Mouse (Mus musculus) bone marrow, adult 2 months (tissue): ENCODE measurements around the gene Cdhr3. TPM values are rescaled to one million over a fixed set of nuclear protein-coding genes. Genes with fewer than 3 reads are reported as not detected.
"Not testable (repeated sequence)": the region's sequence is repeated elsewhere in the genome, so short reads cannot be mapped to it uniquely, and the experiment has no call there.

ENCODE experiments used
- H3K27ac ChIP-seq: fragments of 200-500 bp; 2 replicates; pipeline ENCODE4 v1.5.1; 2012; ENCODE audit warnings: low read depth, mild to moderate bottlenecking, control low read depth, inconsistent platforms, low read length; ENCODE audit not compliant: control insufficient read depth, poor library complexity, insufficient read depth
- H3K4me1 ChIP-seq: fragments of 200-500 bp; 2 replicates; pipeline ENCODE4 v1.6.1; 2011; ENCODE audit warnings: low read length; ENCODE audit not compliant: control insufficient read depth, insufficient read depth
- H3K4me3 ChIP-seq: fragments of 200-500 bp; replicated peaks from 2 replicates; pipeline ENCODE3; 2011; ENCODE audit warnings: mild to moderate bottlenecking, low read depth, low read length, control low read depth; ENCODE audit not compliant: control insufficient read depth
- CTCF ChIP-seq: fragments of 200-500 bp; IDR thresholded peaks from 2 replicates; pipeline ENCODE4 v1.5.1; 2011; ENCODE audit warnings: low read length, control low read depth; ENCODE audit not compliant: control insufficient read depth, insufficient read depth
- POLR2A ChIP-seq: fragments of 200-500 bp; IDR thresholded peaks from 2 replicates; pipeline ENCODE4 v1.6.1; 2011; ENCODE audit warnings: low read depth, mild to moderate bottlenecking, control low read depth, low read length, borderline replicate concordance; ENCODE audit not compliant: control insufficient read depth
- WGBS: fragments of 180-500 bp; shearing (Covaris S2); methylation state at CpG from one replicate; pipeline ENCODE4 v1.1.7; 2018; 5-methylcytosine and 5-hydroxymethylcytosine counted together
- polyA plus RNA-seq: library from polyadenylated mRNA; stranded (reverse); fragments of >200 nt; gene quantifications from 2 replicates; pipeline ENCODE4 v1.2.4, GENCODE M21; 2011; ENCODE audit warnings: low replicate concordance; ENCODE audit not compliant: missing spikeins, insufficient read depth, insufficient read length

Gene Cdhr3
- polyA plus RNA-seq, 1 experiment = not detected

DNA sequence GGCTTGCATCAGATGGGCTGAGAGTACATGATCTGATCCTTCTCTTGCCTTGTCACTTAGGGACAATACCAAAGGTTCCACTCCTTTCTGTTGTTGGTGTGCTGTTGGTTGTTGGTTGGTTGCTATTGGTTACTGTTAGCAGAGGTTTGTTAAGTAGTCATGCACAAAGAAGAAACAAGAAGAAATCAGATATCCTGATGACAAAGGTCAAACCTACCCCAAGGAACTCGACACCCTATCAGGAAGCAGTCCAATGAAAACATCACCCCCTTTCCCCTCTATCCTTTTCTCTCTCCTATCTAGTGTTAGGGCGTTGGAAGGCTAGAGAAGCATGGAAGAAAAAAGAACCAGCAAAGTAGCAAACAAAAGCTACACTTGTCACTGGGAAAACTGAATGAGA is 23.7 kb downstream of the Cdhr3 start:
- Histone ChIP-seq H3K4me1 (peaks cover 2% of the 10 kb centered on the region), H3K4me3 (no peak overlapping the region), H3K27ac (no peak overlapping the region)
- TF ChIP-seq POLR2A (no peak), CTCF (no peak)
- WGBS = 79% methylated on average over 2 of the region's 2 CpGs

DNA sequence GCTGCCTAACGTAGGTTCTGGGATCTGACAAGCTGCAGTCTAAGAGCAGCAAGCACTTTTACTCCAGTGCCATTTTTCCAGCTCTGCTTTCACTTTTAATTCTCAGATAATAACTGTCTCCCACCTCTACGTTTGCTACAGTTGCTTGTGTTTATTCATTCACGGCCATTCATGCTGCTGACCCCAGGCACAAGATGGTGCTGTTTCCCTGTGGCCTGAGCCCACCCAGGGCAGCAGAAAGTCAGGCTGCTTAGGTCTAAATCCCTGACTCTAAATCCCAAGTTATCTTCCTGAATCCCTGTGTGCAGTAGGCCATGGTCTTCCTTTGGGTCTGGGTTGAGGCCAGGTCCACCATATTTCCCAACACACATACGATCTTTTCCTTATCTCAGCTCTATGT is 26.3 kb downstream of the Cdhr3 start:
- TF ChIP-seq POLR2A = no peak
- TF ChIP-seq CTCF = 0 out of 2 replicates have a peak, but pooled peaks have one; percentile 16
- H3K27ac ChIP-seq = no peak overlapping the region
- H3K4me3 ChIP-seq = no peak overlapping the region
- WGBS = 68% methylated on average over 4 of the region's 4 CpGs
- peaks cover 2% of the 10 kb centered on the region for H3K4me1 ChIP-seq

DNA sequence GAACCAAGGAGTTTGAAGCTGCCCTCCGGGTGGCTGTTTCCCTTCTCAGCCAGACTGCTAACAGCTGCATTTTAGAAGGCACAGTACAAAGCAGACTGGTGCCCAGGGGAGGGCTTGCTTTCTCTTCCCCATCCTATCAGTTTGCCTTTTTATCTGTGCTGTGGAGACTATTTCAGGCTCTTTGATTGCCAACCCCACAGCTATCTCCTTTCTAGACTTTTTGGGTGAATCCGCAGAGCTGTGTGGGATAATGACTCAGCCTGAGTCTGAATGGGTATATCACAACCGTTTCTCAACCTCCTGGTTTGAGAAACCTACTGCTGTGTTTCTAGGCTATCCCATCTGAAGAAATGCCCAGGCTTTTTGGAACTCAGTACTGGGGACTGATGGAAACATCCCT is 27.5 kb downstream of the Cdhr3 start:
- peaks cover 2% of the 10 kb centered on the region for H3K4me1 ChIP-seq
- WGBS = 27% methylated on average over 3 of the region's 3 CpGs

DNA sequence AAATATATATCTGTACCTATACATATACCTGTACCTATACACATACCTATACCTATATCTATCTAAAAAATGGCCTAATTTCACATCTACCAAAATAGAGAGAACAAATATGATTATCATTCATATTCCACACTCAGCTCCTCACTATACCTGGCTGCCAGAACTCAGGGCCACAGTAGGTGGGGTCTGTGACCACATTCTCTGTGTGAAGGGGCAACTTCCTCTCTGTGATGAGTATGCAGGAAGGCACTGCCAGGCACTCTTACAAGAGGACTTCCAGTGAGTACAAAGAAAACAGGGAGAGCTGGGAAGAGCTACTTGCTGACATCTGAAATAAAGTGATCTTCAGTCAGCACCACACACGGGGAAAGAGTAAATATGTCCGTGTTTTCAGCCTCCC is 28.4 kb downstream of the Cdhr3 start:
- H3K4me3 ChIP-seq = no peak overlapping the region
- TF ChIP-seq POLR2A (no peak), CTCF (no peak)
- WGBS = 37% methylated on average over 2 of the region's 2 CpGs
- H3K27ac ChIP-seq = no peak overlapping the region
- peaks cover 2% of the 10 kb centered on the region for H3K4me1 ChIP-seq

More for the DNA sequence above, 27.5 kb downstream of the Cdhr3 start:
- H3K4me3 ChIP-seq = no peak overlapping the region
- no peak overlapping the region for H3K27ac ChIP-seq
- TF ChIP-seq POLR2A (no peak), CTCF (no peak)

DNA sequence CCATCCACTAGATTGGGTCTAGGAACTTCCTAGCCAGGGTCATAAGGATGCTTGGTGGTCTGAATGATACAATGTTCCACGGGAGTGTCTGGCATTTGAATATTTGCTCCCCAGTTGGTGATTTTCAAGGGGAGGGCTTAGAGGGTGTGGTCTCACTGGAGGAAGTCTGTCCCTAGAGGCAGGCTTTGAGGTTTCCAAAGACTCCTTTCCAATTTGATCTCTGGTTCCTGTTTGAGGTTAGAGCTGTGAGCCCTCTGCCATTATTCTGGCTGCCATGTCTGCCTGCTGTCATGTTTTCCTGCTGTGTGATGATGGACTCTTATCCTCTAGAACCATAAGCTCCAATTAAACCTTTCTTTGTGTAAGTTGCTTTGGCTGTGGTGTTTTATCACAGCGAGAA is 29.4 kb downstream of the Cdhr3 start:
- TF ChIP-seq POLR2A (no peak), CTCF (no peak)
- Histone ChIP-seq H3K27ac (no peak overlapping the region), H3K4me1 (peaks cover 2% of the 10 kb centered on the region), H3K4me3 (no peak overlapping the region)
- 65% methylated on average over 2 of the region's 2 CpGs for WGBS

DNA sequence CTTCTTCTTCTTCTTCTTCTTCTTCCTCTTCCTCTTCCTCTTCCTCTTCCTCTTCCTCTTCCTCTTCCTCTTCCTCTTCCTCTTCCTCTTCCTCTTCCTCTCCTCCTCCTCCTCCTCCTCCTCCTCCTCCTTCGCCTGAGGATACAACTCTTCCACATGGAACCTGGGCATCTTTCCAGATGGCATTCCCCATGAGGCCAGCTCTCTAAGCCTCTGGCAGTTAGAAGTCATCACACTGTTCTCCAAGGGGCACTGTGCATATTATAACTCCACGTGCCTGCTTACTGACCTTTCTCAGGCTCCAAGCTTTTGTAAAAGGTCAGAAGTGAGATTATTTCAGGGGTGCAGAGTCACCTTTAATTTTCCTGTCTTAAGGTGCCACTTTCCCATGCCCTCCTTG is 30.3 kb downstream of the Cdhr3 start:
- 69% methylated on average over 2 of the region's 2 CpGs for WGBS
- not testable (repeated sequence) for H3K4me1 ChIP-seq, H3K27ac ChIP-seq, H3K4me3 ChIP-seq

DNA sequence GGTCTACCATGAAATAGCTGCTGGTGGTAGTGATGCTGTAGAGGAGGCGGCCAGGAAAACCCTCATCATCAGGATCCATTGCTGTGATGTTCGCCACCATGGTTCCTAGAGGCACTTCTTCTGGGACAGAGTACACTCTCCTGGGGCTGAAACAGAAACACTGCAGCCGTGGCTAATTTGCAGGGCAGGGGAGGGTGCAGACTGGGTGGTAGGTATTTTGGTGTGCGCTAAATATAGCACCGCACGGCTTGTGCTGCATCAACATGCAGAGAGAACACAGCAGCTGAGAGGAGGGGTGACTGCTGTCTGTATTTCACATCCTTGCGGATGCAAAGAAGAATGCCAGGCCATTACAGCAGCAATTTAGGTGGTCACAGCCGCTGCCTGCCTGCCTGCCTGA is 31.0 kb downstream of the Cdhr3 start:
- 45% methylated on average over 8 of the region's 8 CpGs for WGBS
- H3K27ac ChIP-seq = no peak overlapping the region
- H3K4me1 ChIP-seq = peaks cover 2% of the 10 kb centered on the region
- H3K4me3 ChIP-seq = no peak overlapping the region
- TF ChIP-seq POLR2A = no peak
- no peak for TF ChIP-seq CTCF

DNA sequence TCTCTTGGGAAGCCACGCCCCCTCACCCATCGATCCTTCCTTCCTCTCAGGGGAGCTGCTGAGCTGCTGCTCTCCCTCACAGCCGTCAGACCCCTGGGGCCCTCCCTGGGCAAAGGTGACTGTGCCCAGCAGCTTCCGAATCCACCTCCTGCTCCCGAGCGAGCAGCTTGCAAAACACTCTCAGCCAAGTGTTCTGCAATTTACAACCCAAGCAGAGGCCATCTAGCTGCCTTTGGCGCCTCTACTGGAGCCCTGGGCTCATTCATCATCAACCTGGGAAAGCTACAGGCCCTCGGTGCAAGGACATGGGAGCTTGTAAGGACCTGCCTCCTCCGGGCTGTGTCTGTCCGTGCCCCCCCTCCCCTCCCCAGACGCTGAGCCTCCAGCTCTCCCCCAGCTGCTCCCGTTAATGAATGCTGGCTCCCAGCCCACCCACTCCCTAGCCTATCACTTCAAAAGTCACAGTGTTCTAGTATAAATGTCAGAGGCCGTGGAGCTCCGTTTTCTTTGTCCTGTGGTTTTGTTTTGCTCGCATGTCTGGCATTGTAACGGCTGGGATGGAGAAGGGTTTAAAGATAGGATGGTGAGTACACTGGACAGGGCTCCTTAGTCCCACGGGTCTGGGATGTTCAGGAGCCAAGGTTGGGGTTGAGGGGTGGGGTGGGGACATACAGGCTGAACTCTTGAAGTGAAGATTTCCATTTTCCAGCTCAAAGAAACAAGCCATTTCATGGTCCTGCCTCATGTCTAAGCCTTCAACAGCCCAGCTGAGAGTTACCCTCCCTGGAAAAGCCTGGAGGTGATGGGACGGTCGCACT is 35.2 kb downstream of the Cdhr3 start:
- TF ChIP-seq CTCF (0 out of 2 replicates have a peak, but pooled peaks have one; percentile 13), POLR2A (no peak)
- 16% methylated on average over 19 of the region's 19 CpGs for WGBS
- Histone ChIP-seq H3K27ac (no peak overlapping the region), H3K4me3 (no peak overlapping the region), H3K4me1 (no peaks in the 10 kb centered on the region)

DNA sequence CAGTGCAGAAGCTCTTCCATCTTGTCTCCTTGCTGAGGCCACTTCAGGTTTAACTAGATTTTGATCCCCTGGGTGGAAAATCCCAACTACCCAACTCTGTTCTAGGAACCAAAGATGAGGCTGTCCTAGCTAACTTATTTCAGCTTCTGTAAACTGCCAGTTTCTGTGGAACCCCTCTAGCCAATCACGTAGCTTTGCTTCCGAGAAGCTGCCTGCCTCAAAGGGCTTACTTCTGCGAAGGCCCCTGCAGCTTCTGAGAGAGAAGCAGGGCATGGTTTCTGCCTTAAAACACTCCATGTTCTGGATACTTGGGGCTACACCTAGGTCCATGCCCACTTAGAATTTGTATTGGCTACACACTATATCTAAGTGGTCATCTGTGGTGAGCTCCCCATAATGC is 36.1 kb downstream of the Cdhr3 start:
- no peak for TF ChIP-seq CTCF
- no peak for TF ChIP-seq POLR2A
- 57% methylated on average over 3 of the region's 3 CpGs for WGBS
- no peaks in the 10 kb centered on the region for H3K4me1 ChIP-seq
- no peak overlapping the region for H3K27ac ChIP-seq
- no peak overlapping the region for H3K4me3 ChIP-seq
